Mouse (Mus musculus): Measurements from ENCODE around the gene Pla2g12b. TPM values are rescaled to one million over a fixed set of nuclear protein-coding genes. Genes with fewer than 3 reads are reported as not detected.

Pla2g12b gene
- polyA plus RNA-seq, 1 experiment, result not detected

GRCm38 (mm10) chr10:59416623-59417022 is 13.2 kb downstream of the Pla2g12b start:
- Histone ChIP-seq H3K27ac (ENCODE audit: insufficient read depth, low read length) (no peak overlapping the region), H3K4me3 (ENCODE audit: low read depth, low read length) (no peak overlapping the region), H3K9ac (ENCODE audit: low read depth, poor library complexity, severe bottlenecking) (no peak overlapping the region), H3K36me3 (ENCODE audit: control insufficient read depth, insufficient read depth, low read length, poor library complexity, severe bottlenecking) (no peaks in the 10 kb centered on the region), H3K9me3 (replicated peaks; ENCODE audit: control insufficient read depth, insufficient read depth, low read length, poor library complexity, severe bottlenecking) (no peaks in the 10 kb centered on the region), H3K27me3 (ENCODE audit: control insufficient read depth, insufficient read depth, low read length, poor library complexity, severe bottlenecking) (no peaks in the 10 kb centered on the region), H3K4me1 (ENCODE audit: control insufficient read depth, insufficient read depth, low read length) (no peaks in the 10 kb centered on the region)
- TF ChIP-seq CTCF (IDR thresholded peaks at IDR 0.05; ENCODE audit: low read depth, low read length) (no peak), POLR2A (IDR thresholded peaks at IDR 0.05; ENCODE audit: insufficient read depth, low read length) (no peak), EP300 (IDR thresholded peaks at IDR 0.05; ENCODE audit: insufficient read depth, low read depth, low read length) (no peak)

- Histone ChIP-seq H3K4me3 (ENCODE audit: low read depth, low read length) (no peak overlapping the region), H3K4me1 (ENCODE audit: control insufficient read depth, insufficient read depth, low read length) (no peaks in the 10 kb centered on the region)
- TF ChIP-seq CTCF (IDR thresholded peaks at IDR 0.05; ENCODE audit: low read depth, low read length) (no peak), EP300 (IDR thresholded peaks at IDR 0.05; ENCODE audit: insufficient read depth, low read depth, low read length) (no peak), POLR2A (IDR thresholded peaks at IDR 0.05; ENCODE audit: insufficient read depth, low read length) (no peak)
Measured at GRCm38 (mm10) chr10:59419516-59419915, 16.1 kb downstream of the Pla2g12b start.

GRCm38 (mm10) chr10:59424453-59424852 is 21.0 kb downstream of the Pla2g12b start:
- no peaks in the 10 kb centered on the region for H3K4me1 ChIP-seq (ENCODE audit: control insufficient read depth, insufficient read depth, low read length)
- no peaks in the 10 kb centered on the region for H3K36me3 ChIP-seq (ENCODE audit: control insufficient read depth, insufficient read depth, low read length, poor library complexity, severe bottlenecking)
- H3K4me3 ChIP-seq (ENCODE audit: low read depth, low read length), result no peak overlapping the region
- no peaks in the 10 kb centered on the region for H3K9me3 ChIP-seq (replicated peaks; ENCODE audit: control insufficient read depth, insufficient read depth, low read length, poor library complexity, severe bottlenecking)
- no peak overlapping the region for H3K9ac ChIP-seq (ENCODE audit: low read depth, poor library complexity, severe bottlenecking)
- no peak overlapping the region for H3K27ac ChIP-seq (ENCODE audit: insufficient read depth, low read length)
- no peak for TF ChIP-seq POLR2A (IDR thresholded peaks at IDR 0.05; ENCODE audit: insufficient read depth, low read length)
- TF ChIP-seq CTCF (IDR thresholded peaks at IDR 0.05; ENCODE audit: low read depth, low read length), result no peak
- TF ChIP-seq EP300 (IDR thresholded peaks at IDR 0.05; ENCODE audit: insufficient read depth, low read depth, low read length), result no peak
- H3K27me3 ChIP-seq (ENCODE audit: control insufficient read depth, insufficient read depth, low read length, poor library complexity, severe bottlenecking), result no peaks in the 10 kb centered on the region

More at GRCm38 (mm10) chr10:59419516-59419915, 16.1 kb downstream of the Pla2g12b start:
- Histone ChIP-seq H3K36me3 (ENCODE audit: control insufficient read depth, insufficient read depth, low read length, poor library complexity, severe bottlenecking) (no peaks in the 10 kb centered on the region), H3K27ac (ENCODE audit: insufficient read depth, low read length) (no peak overlapping the region), H3K9ac (ENCODE audit: low read depth, poor library complexity, severe bottlenecking) (no peak overlapping the region), H3K9me3 (replicated peaks; ENCODE audit: control insufficient read depth, insufficient read depth, low read length, poor library complexity, severe bottlenecking) (no peaks in the 10 kb centered on the region), H3K27me3 (ENCODE audit: control insufficient read depth, insufficient read depth, low read length, poor library complexity, severe bottlenecking) (no peaks in the 10 kb centered on the region)

- Histone ChIP-seq H3K4me1 (ENCODE audit: control insufficient read depth, insufficient read depth, low read length) (no peaks in the 10 kb centered on the region), H3K4me3 (ENCODE audit: low read depth, low read length) (no peak overlapping the region), H3K9me3 (replicated peaks; ENCODE audit: control insufficient read depth, insufficient read depth, low read length, poor library complexity, severe bottlenecking) (no peaks in the 10 kb centered on the region), H3K27me3 (ENCODE audit: control insufficient read depth, insufficient read depth, low read length, poor library complexity, severe bottlenecking) (no peaks in the 10 kb centered on the region), H3K9ac (ENCODE audit: low read depth, poor library complexity, severe bottlenecking) (no peak overlapping the region), H3K36me3 (ENCODE audit: control insufficient read depth, insufficient read depth, low read length, poor library complexity, severe bottlenecking) (no peaks in the 10 kb centered on the region), H3K27ac (ENCODE audit: insufficient read depth, low read length) (no peak overlapping the region)
- no peak for TF ChIP-seq POLR2A (IDR thresholded peaks at IDR 0.05; ENCODE audit: insufficient read depth, low read length)
- no peak for TF ChIP-seq EP300 (IDR thresholded peaks at IDR 0.05; ENCODE audit: insufficient read depth, low read depth, low read length)
Measured at GRCm38 (mm10) chr10:59425369-59425768, 21.9 kb downstream of the Pla2g12b start.

- H3K27me3 ChIP-seq (ENCODE audit: control insufficient read depth, insufficient read depth, low read length, poor library complexity, severe bottlenecking), result no peaks in the 10 kb centered on the region
- no peaks in the 10 kb centered on the region for H3K9me3 ChIP-seq (replicated peaks; ENCODE audit: control insufficient read depth, insufficient read depth, low read length, poor library complexity, severe bottlenecking)
- no peaks in the 10 kb centered on the region for H3K36me3 ChIP-seq (ENCODE audit: control insufficient read depth, insufficient read depth, low read length, poor library complexity, severe bottlenecking)
- H3K9ac ChIP-seq (ENCODE audit: low read depth, poor library complexity, severe bottlenecking), result no peak overlapping the region
- TF ChIP-seq POLR2A (IDR thresholded peaks at IDR 0.05; ENCODE audit: insufficient read depth, low read length) (no peak), CTCF (IDR thresholded peaks at IDR 0.05; ENCODE audit: low read depth, low read length) (no peak), EP300 (IDR thresholded peaks at IDR 0.05; ENCODE audit: insufficient read depth, low read depth, low read length) (no peak)
- H3K4me1 ChIP-seq (ENCODE audit: control insufficient read depth, insufficient read depth, low read length), result no peaks in the 10 kb centered on the region
- no peak overlapping the region for H3K4me3 ChIP-seq (ENCODE audit: low read depth, low read length)
- H3K27ac ChIP-seq (ENCODE audit: insufficient read depth, low read length), result no peak overlapping the region
Measured at GRCm38 (mm10) chr10:59426371-59426770, 22.9 kb downstream of the Pla2g12b start.

GRCm38 (mm10) chr10:59429448-59430135 is 26.1 kb downstream of the Pla2g12b start:
- TF ChIP-seq EP300 (IDR thresholded peaks at IDR 0.05; ENCODE audit: insufficient read depth, low read depth, low read length), result no peak
- Histone ChIP-seq H3K27ac (ENCODE audit: insufficient read depth, low read length) (no peak overlapping the region), H3K36me3 (ENCODE audit: control insufficient read depth, insufficient read depth, low read length, poor library complexity, severe bottlenecking) (no peaks in the 10 kb centered on the region), H3K4me3 (ENCODE audit: low read depth, low read length) (no peak overlapping the region), H3K9ac (ENCODE audit: low read depth, poor library complexity, severe bottlenecking) (no peak overlapping the region), H3K27me3 (ENCODE audit: control insufficient read depth, insufficient read depth, low read length, poor library complexity, severe bottlenecking) (no peaks in the 10 kb centered on the region), H3K9me3 (replicated peaks; ENCODE audit: control insufficient read depth, insufficient read depth, low read length, poor library complexity, severe bottlenecking) (no peaks in the 10 kb centered on the region), H3K4me1 (ENCODE audit: control insufficient read depth, insufficient read depth, low read length) (no peaks in the 10 kb centered on the region)

Data from ES-Bruce4 (cell line).